Mouse (Mus musculus): ENCODE results near the gene Gm15097.
A peak's percentile ranks its signal among the peaks of the same experiment; 100 is the strongest.
"Not testable (repeated sequence)": the region's sequence is repeated elsewhere in the genome, so short reads cannot be mapped to it uniquely, and the experiment has no call there.

GRCm38 (mm10) chrX:149762853-149763252 is 21.4 kb upstream of the Gm15097 start:
- peak in 1 of 2 experiments; percentile 21; a peak in 2 of 4 replicates for TF ChIP-seq CTCF (conservative IDR thresholded peaks at IDR 0.05 in 1 of 2, IDR thresholded peaks at IDR 0.05 in 1 of 2; ENCODE audit: low read depth in 2 of 2, low read length in 2 of 2)
- TF ChIP-seq EP300 (IDR thresholded peaks at IDR 0.05; ENCODE audit: low read length) = not testable (repeated sequence)
